Mouse (Mus musculus) neural tube, embryonic 12.5 days (tissue): ENCODE results near the gene Tbx3. TPM values are rescaled to one million over a fixed set of nuclear protein-coding genes. Genes with fewer than 3 reads are reported as not detected.

Source experiments
- ATAC-seq: fragments of 200-750 bp; cut with Nextera tagmentation; 2 replicates; pipeline ENCODE4 v1.8.0; 2017; ENCODE audit warnings: low read depth, mild to moderate bottlenecking, moderate TSS enrichment, moderate library complexity; ENCODE audit not compliant: low FRiP score
- H3K27ac ChIP-seq: fragments of 300-500 bp; sonication (generic); 2 replicates; pipeline ENCODE4 v1.5.1; 2016
- H3K27me3 ChIP-seq: fragments of 300-500 bp; sonication (generic); replicated peaks from 2 replicates; pipeline ENCODE4 v1.6.1; 2016; ENCODE audit warnings: mild to moderate bottlenecking
- H3K36me3 ChIP-seq: fragments of 300-500 bp; sonication (generic); 2 replicates; pipeline ENCODE4 v1.6.1; 2016; ENCODE audit warnings: mild to moderate bottlenecking
- H3K4me1 ChIP-seq: fragments of 300-500 bp; sonication (generic); 2 replicates; pipeline ENCODE4 v1.6.1; 2016
- H3K4me2 ChIP-seq: fragments of 300-500 bp; sonication (generic); replicated peaks from 2 replicates; pipeline ENCODE4 v1.6.1; 2016; ENCODE audit warnings: mild to moderate bottlenecking
- H3K4me3 ChIP-seq: fragments of 300-500 bp; sonication (generic); 2 replicates; pipeline ENCODE4 v1.5.1; 2016
- H3K9ac ChIP-seq: fragments of 300-500 bp; sonication (generic); 2 replicates; pipeline ENCODE4 v1.6.1; 2016; ENCODE audit warnings: mild to moderate bottlenecking
- H3K9me3 ChIP-seq: fragments of 300-500 bp; sonication (generic); 2 replicates; pipeline ENCODE4 v1.6.1; 2016; ENCODE audit warnings: mild to moderate bottlenecking
- WGBS: fragments of 180-500 bp; shearing (Covaris S2); methylation state at CpG from one replicate; pipeline ENCODE4 v1.1.7; 2016; 5-methylcytosine and 5-hydroxymethylcytosine counted together
- polyA plus RNA-seq: library from polyadenylated mRNA; unstranded; fragments of >200 nt; fragmentation: Nextera tagmentation; extraction: Ambion mirVana; gene quantifications from 2 replicates; pipeline ENCODE4 v1.2.1, GENCODE M21; 2016

The Tbx3 gene
- polyA plus RNA-seq, 1 experiment from 2014 or later, result 11.0 TPM

DNA sequence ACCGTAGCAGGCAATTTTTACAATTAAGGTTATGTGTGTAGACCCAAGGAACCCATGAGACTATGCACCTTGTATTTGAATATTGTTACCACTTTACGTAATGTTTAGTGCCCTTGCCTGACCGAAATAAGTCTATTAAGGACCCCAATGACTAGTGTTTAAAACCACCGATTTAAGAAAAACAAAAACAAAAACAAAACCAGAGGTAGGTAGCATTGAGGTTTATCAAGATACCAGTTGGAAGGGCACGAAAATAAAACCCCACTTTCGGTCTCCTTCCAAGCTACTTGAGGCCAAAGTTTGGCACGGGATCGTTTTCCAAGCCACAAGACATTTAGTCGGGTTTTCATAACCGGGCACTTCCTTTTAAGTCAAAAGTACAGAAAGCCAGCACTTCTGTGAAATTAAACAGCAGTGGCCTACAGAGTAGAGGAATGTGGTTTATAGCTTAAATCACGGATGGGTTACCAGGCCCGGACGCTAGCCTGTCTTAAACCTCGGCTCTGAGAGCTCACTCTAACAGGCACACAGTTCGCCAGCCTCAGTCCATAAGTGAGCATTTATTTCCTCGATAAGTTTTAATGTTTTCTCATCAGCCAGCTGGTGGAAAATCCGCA, 2.6 kb downstream of the Tbx3 start:
- H3K4me3 ChIP-seq, result peak overlapping the region; percentile 31
- H3K4me1 ChIP-seq, result peaks cover 16% of the 10 kb centered on the region; the same call in 1 of the 2 replicates
- no peaks in the 10 kb centered on the region for H3K9me3 ChIP-seq
- no peaks in the 10 kb centered on the region for H3K36me3 ChIP-seq
- 1% methylated on average over 17 of the region's 17 CpGs for WGBS
- H3K27me3 ChIP-seq, result peaks cover 98% of the 10 kb centered on the region
- H3K27ac ChIP-seq, result no peak overlapping the region
- H3K9ac ChIP-seq, result no peak overlapping the region
- ATAC-seq, result no peak
- peak overlapping the region; percentile 60 for H3K4me2 ChIP-seq

DNA sequence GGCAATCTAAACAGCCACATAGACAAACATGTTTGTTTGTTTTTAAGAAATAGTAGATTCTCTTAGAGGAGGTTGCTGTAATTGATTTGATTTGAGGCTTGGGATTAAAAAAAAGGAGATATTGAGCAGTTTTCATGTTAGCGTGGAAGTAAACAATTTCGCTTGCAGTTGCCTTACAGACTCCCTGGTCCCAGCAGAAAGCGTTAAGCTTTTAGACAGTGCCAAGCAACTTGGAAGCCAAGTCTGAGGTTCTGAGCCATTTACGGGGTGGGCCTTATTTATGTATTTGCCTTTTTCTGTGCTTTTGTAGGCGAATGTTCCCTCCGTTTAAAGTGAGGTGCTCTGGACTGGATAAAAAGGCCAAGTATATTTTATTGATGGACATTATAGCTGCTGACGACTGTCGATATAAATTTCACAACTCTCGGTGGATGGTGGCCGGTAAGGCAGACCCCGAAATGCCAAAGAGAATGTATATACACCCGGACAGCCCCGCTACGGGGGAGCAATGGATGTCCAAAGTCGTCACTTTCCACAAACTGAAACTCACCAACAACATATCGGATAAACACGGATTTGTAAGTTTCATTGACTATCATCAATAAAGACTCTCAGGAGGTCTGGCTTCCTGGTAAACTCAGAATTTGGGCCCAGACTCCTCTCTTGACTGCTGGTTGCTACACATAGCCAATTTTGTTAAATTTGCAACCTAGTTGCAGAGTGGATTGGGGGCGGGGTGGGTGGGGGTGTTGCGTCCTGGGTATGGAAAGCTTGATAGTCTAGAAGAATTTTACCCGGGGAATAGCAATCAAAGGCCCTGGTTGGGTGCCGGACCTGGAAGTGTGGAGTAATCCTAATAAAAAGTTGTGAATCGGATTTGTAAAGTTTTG, 3.5 kb downstream of the Tbx3 start:
- H3K36me3 ChIP-seq, result no peaks in the 10 kb centered on the region
- peaks cover 16% of the 10 kb centered on the region; the same call in 1 of the 2 replicates for H3K4me1 ChIP-seq
- peaks cover 98% of the 10 kb centered on the region for H3K27me3 ChIP-seq
- WGBS, result 3% methylated on average over 22 of the region's 22 CpGs
- no peak overlapping the region for H3K27ac ChIP-seq
- peak overlapping the region; percentile 13; the same call in 1 of the 2 replicates for H3K4me3 ChIP-seq
- ATAC-seq, result no peak
- H3K9me3 ChIP-seq, result no peaks in the 10 kb centered on the region
- H3K4me2 ChIP-seq, result peak overlapping the region; percentile 60
- no peak overlapping the region for H3K9ac ChIP-seq

DNA sequence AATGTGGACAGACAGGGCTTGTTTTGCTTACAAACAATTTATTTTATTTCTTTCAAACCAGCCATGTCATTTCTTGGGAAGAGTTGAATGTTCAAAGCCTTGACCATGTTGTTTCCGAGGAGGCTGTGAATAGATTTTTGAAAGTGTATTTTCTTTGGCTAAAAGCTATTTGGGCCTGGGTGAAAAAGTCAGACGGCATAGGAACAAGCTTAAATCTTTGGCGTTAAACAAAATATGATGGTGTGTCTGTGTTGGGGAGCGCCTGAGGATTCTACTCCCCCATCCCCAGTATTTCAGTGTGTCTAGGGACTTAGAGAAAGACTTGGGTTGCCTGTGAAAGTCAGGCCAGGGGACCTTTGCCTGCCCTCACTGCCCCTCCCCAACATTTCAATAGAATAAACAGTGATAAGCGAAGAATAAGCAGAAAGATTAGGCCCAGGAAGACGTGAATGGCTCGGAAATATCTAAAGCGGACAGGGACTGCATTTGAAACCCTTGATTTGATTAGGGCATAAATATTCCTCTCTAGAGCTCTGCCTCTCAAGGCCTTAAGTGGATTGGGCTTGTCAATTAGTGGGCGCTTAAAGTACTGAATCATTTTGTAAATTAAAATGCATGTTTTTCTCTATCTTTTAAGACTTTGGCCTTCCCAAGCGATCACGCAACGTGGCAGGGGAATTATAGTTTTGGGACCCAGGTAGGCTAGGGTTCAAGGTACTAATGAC, 4.3 kb downstream of the Tbx3 start:
- peaks cover 96% of the 10 kb centered on the region for H3K27me3 ChIP-seq
- H3K9me3 ChIP-seq, result no peaks in the 10 kb centered on the region
- 6% methylated on average over 12 of the region's 12 CpGs for WGBS
- no peaks in the 10 kb centered on the region for H3K36me3 ChIP-seq
- peak overlapping the region; percentile 60; the same call in 1 of the 2 replicates for H3K4me2 ChIP-seq
- H3K4me3 ChIP-seq, result peak overlapping the region; percentile 13; the same call in 1 of the 2 replicates
- peaks cover 11% of the 10 kb centered on the region; the same call in 1 of the 2 replicates for H3K4me1 ChIP-seq
- H3K27ac ChIP-seq, result no peak overlapping the region
- no peak for ATAC-seq
- no peak overlapping the region for H3K9ac ChIP-seq

DNA sequence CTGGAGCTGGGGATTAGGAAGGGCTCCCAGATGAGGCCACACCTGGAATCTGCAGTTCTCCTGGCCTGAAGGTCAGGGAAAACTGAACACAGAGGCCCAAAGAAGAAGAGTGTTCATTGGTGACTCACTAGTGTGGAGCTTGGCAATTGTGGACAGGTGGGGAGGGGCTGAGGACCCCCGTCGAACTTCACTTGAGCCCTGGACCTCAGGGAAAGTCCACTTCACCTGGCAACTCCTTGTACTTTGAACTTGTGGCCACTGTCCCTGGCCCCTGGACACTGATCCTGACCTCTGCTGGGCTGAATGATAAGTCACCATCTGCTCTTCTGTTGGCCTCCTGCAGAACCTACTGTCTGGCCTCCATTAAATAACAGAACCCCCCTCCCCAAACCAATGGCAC, 5.8 kb downstream of the Tbx3 start:
- no peak overlapping the region for H3K27ac ChIP-seq
- no peaks in the 10 kb centered on the region for H3K36me3 ChIP-seq
- ATAC-seq, result no peak
- WGBS, result 15% methylated on average over 2 of the region's 2 CpGs
- peaks cover 6% of the 10 kb centered on the region; the same call in 1 of the 2 replicates for H3K4me1 ChIP-seq
- H3K4me2 ChIP-seq, result no peak overlapping the region
- H3K4me3 ChIP-seq, result no peak overlapping the region
- no peaks in the 10 kb centered on the region for H3K9me3 ChIP-seq
- H3K27me3 ChIP-seq, result peaks cover 96% of the 10 kb centered on the region
- no peak overlapping the region for H3K9ac ChIP-seq

DNA sequence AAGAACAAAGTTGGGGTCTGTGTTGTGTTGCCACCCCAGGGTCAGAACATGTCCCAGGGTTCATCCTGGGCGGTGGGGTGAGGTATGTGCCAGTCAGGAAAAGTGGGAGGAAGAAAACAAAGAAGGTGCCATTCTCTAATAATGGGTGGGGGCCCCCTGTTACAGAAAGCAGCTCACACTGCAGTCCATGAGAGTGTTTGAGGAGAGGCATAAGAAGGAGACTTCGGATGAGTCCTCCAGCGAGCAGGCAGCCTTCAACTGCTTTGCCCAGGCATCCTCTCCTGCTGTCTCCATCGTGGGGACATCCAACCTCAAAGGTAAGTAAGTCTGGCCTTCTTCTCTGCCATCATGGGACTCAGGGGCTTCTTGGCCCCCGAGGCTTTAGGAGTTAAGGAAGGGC, 8.0 kb downstream of the Tbx3 start:
- H3K36me3 ChIP-seq, result no peaks in the 10 kb centered on the region

DNA sequence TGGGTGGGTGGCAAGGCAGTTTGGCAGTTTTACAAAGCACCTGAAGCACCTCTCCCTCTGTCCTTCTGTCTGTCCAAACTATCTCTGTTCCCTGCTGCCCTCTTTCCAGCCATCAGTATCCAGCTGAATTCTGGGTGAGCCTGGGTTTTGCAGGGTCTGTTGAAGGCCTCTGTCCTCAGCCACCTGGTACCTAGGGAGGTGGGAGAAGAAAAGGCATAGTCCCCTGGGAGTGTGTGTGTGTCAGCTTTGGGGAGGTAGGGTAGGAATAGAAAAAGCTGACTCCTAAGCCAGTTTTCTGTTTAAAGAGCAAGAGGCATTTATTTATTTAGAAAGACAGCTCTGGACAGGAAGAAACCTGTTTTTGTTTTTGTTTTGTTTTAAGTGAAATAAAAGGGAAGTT, 8.6 kb downstream of the Tbx3 start:
- Histone ChIP-seq H3K9ac (no peak overlapping the region), H3K4me1 (peaks cover 4% of the 10 kb centered on the region; the same call in 1 of the 2 replicates), H3K36me3 (no peaks in the 10 kb centered on the region), H3K9me3 (no peaks in the 10 kb centered on the region), H3K27ac (no peak overlapping the region), H3K4me2 (no peak overlapping the region), H3K4me3 (no peak overlapping the region), H3K27me3 (peaks cover 98% of the 10 kb centered on the region)
- no peak for ATAC-seq

More for the DNA sequence above, 8.0 kb downstream of the Tbx3 start:
- Histone ChIP-seq H3K9me3 (no peaks in the 10 kb centered on the region), H3K4me3 (no peak overlapping the region), H3K4me1 (peaks cover 4% of the 10 kb centered on the region; the same call in 1 of the 2 replicates), H3K9ac (no peak overlapping the region), H3K27ac (no peak overlapping the region), H3K4me2 (no peak overlapping the region), H3K27me3 (peaks cover 98% of the 10 kb centered on the region)
- ATAC-seq, result no peak
- WGBS, result 12% methylated on average over 5 of the region's 5 CpGs

GRCm38 (mm10) chr5:119679614-119680328, 9.3 kb downstream of the Tbx3 start:
- no peak for ATAC-seq
- Histone ChIP-seq H3K4me3 (no peak overlapping the region), H3K36me3 (no peaks in the 10 kb centered on the region), H3K9me3 (no peaks in the 10 kb centered on the region), H3K27ac (no peak overlapping the region), H3K4me1 (peaks cover 4% of the 10 kb centered on the region; the same call in 1 of the 2 replicates), H3K4me2 (peak overlapping the region; percentile 43), H3K27me3 (peaks cover 93% of the 10 kb centered on the region), H3K9ac (no peak overlapping the region)
- WGBS, result 5% methylated on average over 10 of the region's 10 CpGs

GRCm38 (mm10) chr5:119680329-119681010, 10.0 kb downstream of the Tbx3 start:
- Histone ChIP-seq H3K4me3 (peak overlapping the region; percentile 7; the same call in 1 of the 2 replicates), H3K4me1 (peaks cover 7% of the 10 kb centered on the region), H3K27ac (no peak overlapping the region), H3K36me3 (no peaks in the 10 kb centered on the region), H3K27me3 (peaks cover 92% of the 10 kb centered on the region), H3K9ac (0 out of 2 replicates have a peak overlapping the region, but pooled peaks have one; percentile 8), H3K9me3 (no peaks in the 10 kb centered on the region), H3K4me2 (peak overlapping the region; percentile 43)
- no peak for ATAC-seq
- 3% methylated on average over 62 of the region's 62 CpGs for WGBS

GRCm38 (mm10) chr5:119681011-119681832, 10.8 kb downstream of the Tbx3 start:
- H3K4me2 ChIP-seq, result peak overlapping the region; percentile 43
- no peak for ATAC-seq
- no peak overlapping the region for H3K4me3 ChIP-seq
- no peaks in the 10 kb centered on the region for H3K9me3 ChIP-seq
- H3K36me3 ChIP-seq, result no peaks in the 10 kb centered on the region
- 5% methylated on average over 8 of the region's 8 CpGs for WGBS
- 0 out of 2 replicates have a peak overlapping the region, but pooled peaks have one; percentile 8 for H3K9ac ChIP-seq
- peaks cover 92% of the 10 kb centered on the region for H3K27me3 ChIP-seq
- peaks cover 11% of the 10 kb centered on the region for H3K4me1 ChIP-seq
- no peak overlapping the region for H3K27ac ChIP-seq

GRCm38 (mm10) chr5:119681833-119682210, 11.4 kb downstream of the Tbx3 start:
- Histone ChIP-seq H3K4me3 (no peak overlapping the region), H3K9me3 (no peaks in the 10 kb centered on the region), H3K9ac (no peak overlapping the region), H3K27me3 (peaks cover 92% of the 10 kb centered on the region), H3K36me3 (no peaks in the 10 kb centered on the region), H3K4me2 (no peak overlapping the region), H3K27ac (no peak overlapping the region), H3K4me1 (peaks cover 11% of the 10 kb centered on the region)
- 3% methylated on average over 4 of the region's 4 CpGs for whole genome bisulfite sequencing
- no peak for ATAC-seq
